ENCODE assay signal across 15 mouse cellular contexts in genomic region chr2:165597536-165597935, GRCm38 (mm10). TPM values are rescaled to one million over a fixed set of nuclear protein-coding genes. Genes with fewer than 3 reads are reported as not detected.
DNase-seq lines count a peak whose midpoint lies in the region; ATAC-seq and TF ChIP-seq lines count a peak whose summit lies in the region.
"Had no signal": no experiment of that assay in that cellular context is flagged by ENCODE, and none has a peak within 500 bp of the region (broad histone marks: within the 10 kb centered on the region; RNA-seq: fewer than 3 reads in every experiment).

No protein-coding gene starts in this region.

- peaks cover 37% of the 10 kb centered on the region for H3K27me3 ChIP-seq in lung, embryonic 16.5 days (ENCODE audit: control insufficient read depth, insufficient read depth, low read depth, low read length)
- H3K27me3 ChIP-seq in embryonic facial prominence, embryonic 14.5 days (replicated peaks; ENCODE audit: control insufficient read depth, insufficient read depth, low read length), result peaks cover 18% of the 10 kb centered on the region; the same call in 1 of the 2 replicates
- H3K27me3 ChIP-seq in limb, embryonic 12.5 days, result peaks cover 77% of the 10 kb centered on the region

- TF ChIP-seq CTCF in olfactory bulb, adult 2 months (IDR thresholded peaks at IDR 0.05; ENCODE audit: insufficient read depth, low read depth, low read length), result no peak

- WGBS in lung, embryonic 16.5 days, result 71% methylated on average over 6 of the region's 6 CpGs
- 50% methylated on average over 6 of the region's 6 CpGs for WGBS in embryonic facial prominence, embryonic 14.5 days
- 11% methylated on average over 6 of the region's 6 CpGs for WGBS in limb, embryonic 12.5 days
- 74% methylated on average over 6 of the region's 6 CpGs for WGBS in olfactory bulb, adult 2 months

- H3K4me3 ChIP-seq in lung, embryonic 16.5 days (ENCODE audit: low read length), result no peak overlapping the region
- H3K4me3 ChIP-seq in embryonic facial prominence, embryonic 14.5 days (ENCODE audit: low read depth, low read length), result peak overlapping the region; percentile 67
- 0 out of 2 replicates have a peak overlapping the region, but pooled peaks have one; percentile 6 for H3K4me3 ChIP-seq in limb, embryonic 12.5 days (replicated peaks)
- no peak overlapping the region for H3K4me3 ChIP-seq in olfactory bulb, adult 2 months (ENCODE audit: insufficient read depth, low read depth, low read length)
- H3K4me3 ChIP-seq: myocyte had no signal

- H3K4me2 ChIP-seq in lung, embryonic 16.5 days (ENCODE audit: low read depth, low read length), result no peak overlapping the region
- H3K4me2 ChIP-seq in embryonic facial prominence, embryonic 14.5 days (ENCODE audit: low read depth, low read length), result peak overlapping the region; percentile 92
- peak overlapping the region; percentile 33 for H3K4me2 ChIP-seq in limb, embryonic 12.5 days

- no peak for ATAC-seq in lung, embryonic 16.5 days (ENCODE audit: low read depth)
- no peak for ATAC-seq in embryonic facial prominence, embryonic 14.5 days (ENCODE audit: low read depth)
- no peak for ATAC-seq in limb, embryonic 12.5 days (ENCODE audit: insufficient number of reproducible peaks, insufficient read depth, low FRiP score, low TSS enrichment, low read depth)
- ATAC-seq: forebrain, postnatal 0 days had no signal

- H3K9ac ChIP-seq in lung, embryonic 16.5 days (ENCODE audit: low read length), result peak overlapping the region; percentile 26; the same call in 1 of the 2 replicates
- peak overlapping the region; percentile 81 for H3K9ac ChIP-seq in embryonic facial prominence, embryonic 14.5 days (ENCODE audit: low read depth, low read length)
- H3K9ac ChIP-seq in limb, embryonic 12.5 days (replicated peaks), result no peak overlapping the region
- H3K9ac ChIP-seq: forebrain, postnatal 0 days had no signal

- no peaks in the 10 kb centered on the region for H3K9me3 ChIP-seq in lung, embryonic 16.5 days (ENCODE audit: control insufficient read depth, low read length)
- 0 out of 2 replicates have a peak, but pooled peaks cover 6% of the 10 kb centered on the region for H3K9me3 ChIP-seq in embryonic facial prominence, embryonic 14.5 days (ENCODE audit: control insufficient read depth, low read length)
- H3K9me3 ChIP-seq in limb, embryonic 12.5 days, result peaks cover 7% of the 10 kb centered on the region; the same call in 1 of the 2 replicates

- intact Hi-C loops in gastrocnemius, postnatal 14 days (cut with DNase I; ENCODE audit: low total_unique reads), result no loop called here

- H3K4me1 ChIP-seq in lung, embryonic 16.5 days (replicated peaks; ENCODE audit: control insufficient read depth, insufficient read depth, low read length), result peaks cover 10% of the 10 kb centered on the region
- H3K4me1 ChIP-seq in embryonic facial prominence, embryonic 14.5 days (ENCODE audit: control insufficient read depth, insufficient read depth, low read length), result peaks cover 38% of the 10 kb centered on the region
- peaks cover 66% of the 10 kb centered on the region for H3K4me1 ChIP-seq in limb, embryonic 12.5 days (replicated peaks)
- H3K4me1 ChIP-seq in olfactory bulb, adult 2 months (ENCODE audit: control insufficient read depth, insufficient read depth, low read length), result peaks cover 15% of the 10 kb centered on the region

- no peaks in the 10 kb centered on the region for H3K36me3 ChIP-seq in lung, embryonic 16.5 days (ENCODE audit: control insufficient read depth, insufficient read depth, low read length)
- no peaks in the 10 kb centered on the region for H3K36me3 ChIP-seq in embryonic facial prominence, embryonic 14.5 days (ENCODE audit: control insufficient read depth, insufficient read depth, low read length)
- H3K36me3 ChIP-seq in limb, embryonic 12.5 days, result no peaks in the 10 kb centered on the region

- TF ChIP-seq POLR2A in olfactory bulb, adult 2 months (IDR thresholded peaks at IDR 0.05; ENCODE audit: insufficient read depth, low read depth, low read length), result no peak

- DNase-seq in lung, postnatal 10 days, result no peak
- no peak for DNase-seq in embryonic facial prominence, embryonic 14.5 days (ENCODE audit: low spot score)
- no peak for DNase-seq in urinary bladder, adult 18-20 months (ENCODE audit: low spot score in 2 of 2)
- DNase-seq in gastrocnemius, postnatal 14 days, result no peak
- no peak for DNase-seq in MN1 (ENCODE audit: low spot score)
- DNase-seq: cerebellum, adult 18-20 months; forebrain, postnatal 0 days; gastrocnemius, postnatal 25 days; thymus, postnatal 4 days had no signal

- H3K27ac ChIP-seq in lung, embryonic 16.5 days (ENCODE audit: low read length), result peak overlapping the region; percentile 73; the same call in 1 of the 2 replicates
- peak overlapping the region; percentile 39 for H3K27ac ChIP-seq in embryonic facial prominence, embryonic 14.5 days (replicated peaks; ENCODE audit: low read depth, low read length)
- peak overlapping the region; percentile 12; the same call in 1 of the 2 replicates for H3K27ac ChIP-seq in limb, embryonic 12.5 days
- 0 out of 2 replicates have a peak overlapping the region, but pooled peaks have one; percentile 28 for H3K27ac ChIP-seq in olfactory bulb, adult 2 months (ENCODE audit: insufficient read depth, low read depth, low read length)
- H3K27ac ChIP-seq: macrophage had no signal

RNA-seq across cellular contexts. Expression of gene Eya2, which starts 2.7 kb away (rescaled TPM):
- 6.0 and 6.9 TPM in 2 replicates for polyA plus RNA-seq in lung, embryonic 16.5 days (2015; fragmentation: Nextera tagmentation; extraction: Ambion mirVana)
- polyA plus RNA-seq in embryonic facial prominence, embryonic 14.5 days (2014; fragmentation: Nextera tagmentation; extraction: Ambion mirVana), result 21.5 and 21.9 TPM in 2 replicates
- 9.7 and 11.2 TPM in 2 replicates for polyA plus RNA-seq in limb, embryonic 12.5 days (2016; fragmentation: Nextera tagmentation; extraction: Ambion mirVana)
- 352 TPM in 1 of 2 replicates, not detected in the other for polyA plus RNA-seq in olfactory bulb, adult 2 months (2012; ENCODE audit: insufficient read depth, insufficient read length, low replicate concordance, missing spikeins)
- total RNA-seq in gastrocnemius, postnatal 14 days (2021), result 1 to 10 TPM; 3.7 to 5.1 TPM
- total RNA-seq: MEL had no signal
- polyA plus RNA-seq: macrophage had no signal

Comparison
In these comparisons a context has a peak if more than half of its experiments do, and no peak if none do; other contexts are left out.
1. H3K27ac ChIP-seq: peak in every context shown above with its lines; median percentile 73 in lung, embryonic 16.5 days; 39 in embryonic facial prominence, embryonic 14.5 days; 28 in olfactory bulb, adult 2 months; 12 in limb, embryonic 12.5 days.
2. H3K4me3 ChIP-seq: peak in embryonic facial prominence, embryonic 14.5 days (single experiment) and limb, embryonic 12.5 days (single experiment); none in lung, embryonic 16.5 days (single experiment) and olfactory bulb, adult 2 months (single experiment).